Mouse (Mus musculus): ENCODE measurements around the gene St6galnac3.

The St6galnac3 gene

GRCm38 (mm10) chr3:153457701-153458100, 267.3 kb downstream of the St6galnac3 start:
- DNase-seq: peak; percentile 36

DNA sequence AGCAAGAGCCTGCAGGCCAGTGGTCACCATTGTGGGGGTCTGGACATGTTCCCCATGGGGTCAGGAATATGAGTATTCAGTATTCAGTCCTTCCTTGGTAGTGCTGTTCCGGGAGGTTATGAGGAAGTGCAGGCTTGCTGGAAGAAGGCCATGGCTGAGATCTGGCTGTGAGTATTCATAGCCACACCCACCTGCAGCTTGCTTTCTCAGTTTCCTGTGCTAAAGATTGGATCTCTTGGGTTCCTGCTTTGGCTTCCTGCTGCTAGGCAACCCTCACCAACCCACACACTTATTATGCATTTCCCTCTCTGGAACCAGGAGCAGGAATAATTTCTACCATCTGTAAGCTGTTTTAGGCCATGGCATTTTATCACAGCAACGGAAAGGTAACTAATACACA, 267.8 kb downstream of the St6galnac3 start:
- DNase-seq: no peak

GRCm38 (mm10) chr3:153456227-153456626, 268.7 kb downstream of the St6galnac3 start:
- no peak for DNase-seq

GRCm38 (mm10) chr3:153453127-153454049, 271.6 kb downstream of the St6galnac3 start:
- DNase-seq: no peak

DNA sequence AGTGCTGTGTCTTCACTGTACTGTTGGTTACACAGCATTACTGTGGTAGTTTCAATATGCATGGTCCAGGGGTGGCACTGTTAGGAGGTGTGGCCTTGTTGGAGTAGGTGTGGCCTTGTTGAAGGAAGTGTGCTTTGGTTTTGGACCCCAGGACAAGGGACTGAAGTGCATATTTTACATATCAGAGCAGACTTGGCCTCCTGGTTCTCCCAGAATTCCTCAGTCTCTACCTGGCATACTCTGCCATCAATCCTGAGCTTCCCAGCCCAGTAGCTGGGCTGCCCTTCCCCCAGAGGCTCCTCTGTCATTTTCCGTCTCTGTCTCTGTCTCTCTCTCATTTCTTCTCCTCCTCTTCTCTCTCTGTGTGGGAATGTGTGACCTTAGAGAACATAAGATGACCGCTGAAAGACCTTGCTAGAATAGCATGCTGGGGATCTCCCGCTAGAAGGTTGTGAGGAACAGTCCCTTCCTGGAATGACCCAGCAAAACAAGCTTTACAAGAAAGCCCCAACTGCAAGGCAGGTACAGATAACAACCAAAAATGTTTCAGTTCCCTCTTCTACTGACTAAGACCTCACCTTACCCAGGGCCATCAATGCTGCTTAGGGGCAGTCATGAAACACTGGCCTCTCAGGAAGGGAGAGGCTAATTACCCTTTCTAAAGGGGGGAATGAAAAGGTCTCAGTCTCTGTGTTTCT, 272.5 kb downstream of the St6galnac3 start:
- no peak for DNase-seq

DNA sequence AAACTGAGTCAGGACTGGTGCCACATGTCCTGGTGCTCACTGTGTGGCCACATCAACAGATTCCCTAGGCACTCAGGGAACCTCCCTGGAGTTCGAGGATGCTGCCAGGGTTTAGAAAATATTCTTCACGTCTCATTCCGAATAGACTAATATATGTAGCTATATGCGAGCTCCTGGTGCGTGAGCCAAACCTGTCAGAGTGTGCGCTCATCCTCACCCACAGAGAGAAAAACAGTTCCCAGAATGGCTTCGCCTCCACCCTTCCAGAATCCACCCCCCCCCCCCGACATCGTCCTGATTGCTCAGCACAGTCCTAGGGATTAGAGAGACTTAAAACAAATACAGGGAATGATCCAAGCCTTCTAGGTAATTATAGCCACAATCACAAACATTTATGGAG, 283.6 kb downstream of the St6galnac3 start:
- DNase-seq: no peak

GRCm38 (mm10) chr3:153436076-153437021, 288.6 kb downstream of the St6galnac3 start:
- DNase-seq: no peak

DNA sequence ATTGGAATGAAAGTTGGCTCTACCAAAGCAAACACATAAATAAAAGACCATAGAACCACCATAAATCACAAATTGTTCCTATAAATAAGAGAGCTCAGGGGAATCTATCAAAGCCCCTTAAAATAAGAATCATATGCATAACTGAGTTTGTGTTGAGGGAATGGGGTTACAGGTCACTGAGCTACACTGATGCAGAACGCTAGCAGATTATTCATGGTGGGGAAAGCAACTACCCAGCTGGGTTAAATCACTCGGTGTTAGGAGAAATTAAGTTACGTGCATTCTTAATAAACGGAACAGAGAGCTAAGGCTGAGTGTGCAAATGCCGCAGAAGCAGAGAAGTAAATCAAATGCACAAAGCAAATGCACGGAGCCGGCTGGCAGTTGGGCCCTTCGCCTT, 292.0 kb downstream of the St6galnac3 start:
- DNase-seq: no peak

GRCm38 (mm10) chr3:153432053-153432816, 292.7 kb downstream of the St6galnac3 start:
- no peak for DNase-seq

DNA sequence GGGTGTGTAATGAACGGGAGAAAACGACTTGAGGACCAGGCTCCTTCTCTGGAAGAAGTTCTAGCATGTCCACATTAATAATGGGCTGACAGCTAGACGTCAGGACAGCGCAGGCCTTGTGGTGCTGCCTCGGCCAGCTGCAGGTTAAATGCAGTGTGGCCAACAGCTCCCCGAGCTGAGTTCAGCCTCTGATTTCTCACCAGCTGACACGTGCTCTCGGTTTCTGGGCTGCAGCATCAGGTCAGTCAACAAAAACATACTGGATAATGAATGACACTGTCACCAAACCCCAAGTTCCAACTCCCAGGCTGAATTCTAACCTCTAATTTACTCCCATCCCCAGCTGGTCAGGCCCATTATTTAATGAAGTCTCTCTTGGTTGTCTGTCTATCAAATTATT, 295.1 kb downstream of the St6galnac3 start:
- no peak for DNase-seq

DNA sequence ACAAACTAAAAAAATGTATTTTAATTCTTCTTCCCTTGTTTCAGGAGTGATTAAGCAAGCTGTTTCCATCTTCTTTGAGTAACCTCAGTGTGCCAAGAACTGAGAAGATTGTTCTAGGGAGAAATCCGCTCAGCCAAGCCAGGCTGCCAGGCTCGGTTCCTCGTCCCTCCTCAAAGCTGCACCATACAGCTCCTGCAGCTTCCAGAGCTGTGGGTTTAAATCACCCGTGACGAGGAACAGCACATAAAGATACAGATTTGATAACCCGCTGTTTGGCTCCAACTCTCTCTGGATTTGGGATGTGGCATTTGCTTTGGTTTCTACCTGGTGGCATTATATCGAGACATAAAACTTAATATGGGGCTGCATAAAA, 303.1 kb downstream of the St6galnac3 start:
- no peak for DNase-seq

DNA sequence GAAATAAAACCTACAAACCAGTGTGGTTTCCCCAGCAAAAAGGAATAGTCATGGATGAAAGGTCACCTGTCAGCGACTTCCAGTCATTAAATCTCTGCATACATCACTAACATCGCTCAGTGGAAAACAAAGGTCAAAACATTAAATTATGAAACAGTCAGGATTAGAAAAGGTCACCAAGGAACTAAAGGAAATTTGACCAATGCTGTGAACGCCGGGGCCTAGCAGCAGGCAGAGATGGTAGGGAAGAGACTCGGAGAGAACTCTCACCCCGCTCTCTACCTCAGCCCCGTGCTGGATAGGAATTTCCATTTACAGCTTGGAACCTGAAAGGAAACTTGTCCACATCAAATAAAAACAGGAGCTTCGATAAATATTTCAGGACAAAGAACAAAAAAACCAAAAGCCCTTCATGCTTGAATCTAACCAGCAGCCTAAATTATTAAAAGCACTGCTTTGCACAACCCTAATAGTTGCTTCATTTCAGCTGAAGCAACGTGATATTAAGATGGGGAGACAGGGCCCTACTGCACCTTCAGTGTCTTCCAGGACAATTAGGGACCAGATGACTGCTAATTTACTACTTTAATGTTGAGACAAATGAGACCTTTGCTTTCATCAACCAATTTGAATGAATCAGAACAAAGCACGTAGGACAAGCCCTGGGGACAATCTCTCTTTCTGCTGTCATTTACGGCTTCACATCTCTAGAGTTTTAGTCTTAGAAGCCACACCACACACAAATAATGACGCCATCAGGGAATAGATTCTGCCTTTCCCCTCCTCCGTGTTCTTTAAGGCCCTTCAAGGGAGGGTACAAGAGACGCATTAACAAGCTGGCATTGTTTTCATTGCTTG, 303.7 kb downstream of the St6galnac3 start:
- DNase-seq: no peak

- peak; percentile 21 for DNase-seq
Observed at GRCm38 (mm10) chr3:153419331-153419730, 305.6 kb downstream of the St6galnac3 start.

DNA sequence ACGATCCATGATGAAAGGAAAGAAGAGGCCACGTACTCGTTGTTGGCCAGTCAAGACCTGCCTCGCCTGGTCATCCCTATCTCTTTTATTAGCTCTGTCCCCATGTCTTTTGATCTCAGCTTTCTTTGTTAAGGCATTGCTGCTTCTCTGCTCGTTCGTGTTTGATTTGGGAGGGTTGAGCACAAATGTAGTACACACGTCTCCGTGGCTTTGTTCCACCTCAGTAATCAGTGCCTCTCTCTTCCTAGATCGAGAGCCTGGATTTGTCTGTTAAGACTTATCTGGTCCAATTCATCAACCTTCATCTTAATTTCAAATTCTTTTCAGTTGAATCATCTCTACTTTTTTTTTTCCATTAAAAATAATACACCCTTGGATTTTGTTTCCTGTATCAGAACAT, 308.0 kb downstream of the St6galnac3 start:
- DNase-seq: no peak

GRCm38 (mm10) chr3:153416383-153416782, 308.6 kb downstream of the St6galnac3 start:
- no peak for DNase-seq

DNA sequence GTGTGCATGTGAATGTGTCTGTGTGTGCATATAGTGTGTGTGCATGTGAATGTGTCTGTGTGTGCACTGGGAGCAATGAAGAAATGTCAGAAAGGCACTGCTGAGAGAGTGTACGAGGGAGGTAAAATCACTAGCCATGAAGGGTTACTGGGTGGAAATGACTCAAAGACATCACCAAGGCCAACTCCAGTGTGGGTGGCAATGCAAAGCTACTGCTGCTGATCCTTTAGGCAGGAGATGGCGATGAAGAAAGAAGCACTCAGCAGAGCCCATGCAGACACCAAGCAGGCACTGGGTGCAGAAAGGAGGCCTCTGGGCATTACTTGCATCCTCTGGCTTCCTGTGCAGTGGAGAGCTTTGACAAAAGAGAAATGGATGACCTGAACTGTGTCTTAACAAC, 310.8 kb downstream of the St6galnac3 start:
- DNase-seq: no peak

GRCm38 (mm10) chr3:153409286-153409685, 315.7 kb downstream of the St6galnac3 start:
- DNase-seq: no peak

DNA sequence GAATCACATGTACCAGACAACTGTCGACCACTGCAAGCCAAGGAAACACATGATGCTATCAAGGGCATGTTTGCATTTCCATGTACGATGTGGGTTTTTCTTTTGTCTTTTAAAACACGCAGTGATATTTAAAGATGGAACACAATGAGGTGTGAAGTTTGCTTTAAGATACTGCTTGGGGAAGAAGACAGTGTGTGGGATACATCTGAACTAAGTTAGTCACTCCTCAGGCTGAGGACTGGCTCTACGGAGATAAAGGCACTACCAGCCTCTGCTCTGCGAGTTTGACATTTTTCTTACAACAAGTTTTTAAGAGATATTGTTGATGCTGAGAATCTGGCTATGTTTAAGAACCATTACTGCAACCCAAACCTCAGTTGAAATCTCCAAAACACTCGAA, 316.6 kb downstream of the St6galnac3 start:
- DNase-seq: no peak

DNA sequence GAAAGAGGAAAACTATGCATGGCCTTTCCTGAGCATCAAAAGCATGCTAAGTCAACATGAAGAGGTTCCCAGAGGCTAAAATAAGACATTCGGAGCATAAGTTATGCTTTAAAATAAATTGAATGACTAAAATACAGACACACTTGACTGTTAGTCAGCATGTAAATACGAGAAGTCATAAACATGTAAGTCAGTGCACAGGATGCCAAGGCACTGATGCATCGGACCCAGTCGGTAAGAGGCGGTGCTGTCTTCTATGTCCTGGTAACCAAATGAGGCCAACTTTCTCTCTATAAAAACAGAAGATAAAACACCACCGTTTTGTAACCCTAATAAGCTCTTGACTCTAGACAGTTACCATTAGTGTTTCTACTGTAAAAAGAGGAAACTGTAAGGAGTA, 317.3 kb downstream of the St6galnac3 start:
- DNase-seq: no peak

DNA sequence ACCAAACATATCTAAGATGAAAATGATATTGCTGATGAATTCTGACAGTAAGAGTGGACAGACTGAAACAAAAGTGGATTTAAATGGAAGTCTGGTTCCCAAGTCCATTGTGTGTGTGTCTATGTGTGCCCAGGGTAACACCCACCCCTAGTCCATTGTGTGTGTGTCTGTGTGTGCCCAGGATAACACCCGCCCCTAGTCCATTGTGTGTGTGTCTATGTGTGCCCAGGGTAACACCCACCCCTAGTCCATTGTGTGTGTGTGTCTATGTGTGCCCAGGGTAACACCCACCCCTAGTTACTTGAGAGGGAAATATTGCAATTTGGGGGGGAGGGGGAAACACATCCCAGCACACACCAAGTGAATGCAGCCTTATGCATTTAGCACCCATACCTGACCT, 318.1 kb downstream of the St6galnac3 start:
- no peak for DNase-seq

DNA sequence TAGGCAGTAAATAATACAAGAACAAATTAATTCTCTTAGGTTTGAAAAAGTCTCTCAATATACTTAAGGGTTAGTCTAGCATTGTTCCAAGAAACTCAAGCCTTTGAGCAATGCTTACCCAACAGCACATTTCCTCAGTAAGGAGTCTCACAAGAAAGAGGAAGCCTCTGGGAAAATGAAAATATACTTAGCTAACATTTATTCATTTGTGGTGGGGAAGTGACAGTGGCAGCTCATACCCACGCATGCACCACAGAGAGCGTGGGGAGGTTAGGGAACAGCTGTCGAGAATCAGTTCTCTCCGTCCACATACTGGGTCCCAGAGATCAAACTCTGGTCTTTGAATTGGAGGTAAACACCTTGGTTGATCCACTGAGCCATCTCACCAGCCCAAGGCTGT, 318.8 kb downstream of the St6galnac3 start:
- no peak for DNase-seq

All from kidney, adult 11 months (tissue).